Mouse (Mus musculus): ENCODE measurements around the gene Ctbs.

Ctbs gene

GRCm38 (mm10) chr3:146449745-146450250 is at the start of gene Ctbs:
TSS of gene Ctbs (plus strand) at chr3:146449795.
- no peak for DNase-seq (ENCODE audit: low read depth, low spot score)

DNA sequence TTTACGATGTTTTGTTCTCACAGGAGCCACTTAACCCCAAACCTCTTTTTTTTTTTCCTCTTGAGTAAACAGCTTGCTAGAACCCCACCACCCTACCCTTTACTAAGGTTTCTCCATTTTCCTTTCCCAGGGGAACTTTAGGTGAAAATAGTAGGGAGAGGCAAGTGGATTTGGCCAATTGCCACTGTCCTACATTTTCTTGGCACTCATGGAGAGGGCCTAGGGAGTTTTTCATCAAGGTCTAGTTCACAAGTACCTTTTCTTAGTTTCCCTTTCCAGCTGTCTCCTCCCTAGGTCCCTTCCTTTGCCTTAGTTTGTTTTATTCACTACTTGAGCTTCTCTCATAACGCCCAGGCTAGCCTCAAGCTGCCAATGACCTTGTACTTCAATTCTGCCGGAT is 45.8 kb upstream of the Ctbs start:
- DNase-seq (ENCODE audit: low read depth, low spot score): no peak

GRCm38 (mm10) chr3:146404311-146405201 is 45.0 kb upstream of the Ctbs start, which contains the start of gene Ssx2ip:
TSS of gene Ssx2ip (plus strand) at chr3:146404642.
- DNase-seq (ENCODE audit: low read depth, low spot score): peak; percentile 95

DNA sequence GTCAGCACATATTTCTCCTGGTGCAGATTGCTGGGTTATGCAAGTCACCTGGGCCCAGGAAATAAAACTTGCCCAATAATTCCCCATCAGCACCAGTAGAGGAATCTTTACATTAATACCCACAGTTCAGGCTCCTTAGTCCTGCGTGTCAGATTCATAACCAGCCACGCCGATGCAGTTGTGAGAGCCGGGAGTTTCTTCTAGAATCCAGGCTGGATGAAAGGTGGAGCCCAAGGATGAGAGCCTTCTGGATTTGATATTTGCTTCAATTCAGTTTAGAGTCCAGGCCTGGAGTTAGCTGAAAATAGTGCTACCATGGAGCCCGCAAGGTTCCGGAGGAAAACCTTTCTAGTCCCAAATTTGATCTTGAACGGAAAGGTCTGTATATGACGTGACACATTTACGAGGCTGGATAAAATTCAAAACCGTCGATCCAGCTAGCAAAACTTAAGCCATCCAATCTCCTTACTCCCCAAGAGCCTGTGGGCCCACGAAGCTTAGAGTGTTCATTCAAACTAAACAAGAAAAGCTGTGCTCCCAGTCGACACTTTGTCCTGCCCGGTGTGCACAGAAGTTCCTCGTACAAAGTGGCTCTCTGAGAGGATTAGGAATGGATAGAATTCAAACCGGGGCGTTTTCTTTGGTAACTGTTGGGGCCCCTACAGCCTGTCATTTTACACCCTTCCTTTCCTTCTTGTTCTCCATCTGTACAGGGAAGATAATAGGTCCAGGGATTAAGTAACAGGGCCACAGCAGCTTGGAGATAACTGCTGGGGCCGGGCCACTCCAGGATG is 44.2 kb upstream of the Ctbs start:
- no peak for DNase-seq (ENCODE audit: low read depth, low spot score)

GRCm38 (mm10) chr3:146406007-146406341 is 43.6 kb upstream of the Ctbs start:
- no peak for DNase-seq (ENCODE audit: low read depth, low spot score)

GRCm38 (mm10) chr3:146407086-146407721 is 42.4 kb upstream of the Ctbs start:
- no peak for DNase-seq (ENCODE audit: low read depth, low spot score)

GRCm38 (mm10) chr3:146410114-146410513 is 39.5 kb upstream of the Ctbs start:
- no peak for DNase-seq (ENCODE audit: low read depth, low spot score)

DNA sequence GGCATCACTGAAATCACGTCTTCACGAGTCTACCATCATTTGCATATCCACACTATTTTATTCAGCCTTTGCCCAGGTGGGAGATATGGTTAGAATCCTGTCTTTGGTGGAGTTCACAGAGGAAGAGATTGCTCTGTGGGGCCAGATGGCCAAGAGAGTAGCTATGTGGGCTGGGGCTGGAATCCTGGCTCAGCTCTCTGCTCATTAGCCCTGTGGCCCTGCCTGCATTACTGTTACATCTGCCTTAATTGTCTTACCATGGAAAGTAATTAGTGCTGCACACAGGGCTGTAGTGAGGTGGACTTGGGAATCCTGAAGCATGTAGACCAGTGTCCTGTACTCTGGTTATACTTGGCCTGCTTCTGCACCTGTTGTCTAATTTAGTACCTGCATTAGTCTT is 37.6 kb upstream of the Ctbs start:
- DNase-seq (ENCODE audit: low read depth, low spot score): no peak

DNA sequence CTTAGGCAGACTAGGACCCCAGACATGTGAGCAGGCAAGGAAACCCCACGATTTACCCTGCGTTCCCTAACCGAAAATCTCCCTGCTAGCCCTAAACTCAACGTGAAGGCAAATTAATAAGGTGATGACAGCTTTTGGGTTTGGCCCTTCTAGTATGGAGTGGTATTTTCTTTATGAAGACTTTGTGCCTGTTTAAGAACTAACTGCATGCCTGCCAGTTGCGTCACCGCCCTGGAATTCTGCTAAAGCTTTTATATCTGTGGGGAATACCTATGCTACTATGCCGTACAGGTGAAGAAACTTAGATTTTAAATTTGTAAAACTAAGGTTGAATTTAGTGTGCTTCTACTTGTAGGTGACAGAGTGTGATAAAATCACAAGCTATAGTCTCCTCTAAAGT is 37.1 kb upstream of the Ctbs start:
- no peak for DNase-seq (ENCODE audit: low read depth, low spot score)

- no peak for DNase-seq (ENCODE audit: low read depth, low spot score)
Observed at GRCm38 (mm10) chr3:146413016-146413415, 36.6 kb upstream of the Ctbs start.

DNA sequence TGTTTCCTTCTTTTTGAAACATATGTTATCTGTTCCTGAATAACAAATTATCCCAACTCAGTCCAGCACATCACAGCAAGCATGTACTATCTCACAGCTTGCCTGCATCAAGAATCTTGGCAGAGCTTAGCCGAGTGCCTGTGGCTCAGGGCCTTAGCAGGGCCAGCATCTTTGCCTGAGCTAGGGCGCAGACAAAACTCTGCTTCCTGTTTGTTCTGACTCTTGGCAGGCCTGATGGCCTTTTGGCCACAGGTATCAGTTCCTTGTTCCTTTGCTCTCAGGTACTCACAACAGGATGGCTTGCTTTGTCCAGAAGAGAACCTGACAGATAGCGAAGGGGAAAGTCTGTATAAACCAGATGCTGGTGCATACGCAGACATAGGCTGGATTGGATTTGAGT is 35.6 kb upstream of the Ctbs start:
- DNase-seq (ENCODE audit: low read depth, low spot score): no peak

GRCm38 (mm10) chr3:146414555-146414954 is 35.0 kb upstream of the Ctbs start:
- DNase-seq (ENCODE audit: low read depth, low spot score): no peak

DNA sequence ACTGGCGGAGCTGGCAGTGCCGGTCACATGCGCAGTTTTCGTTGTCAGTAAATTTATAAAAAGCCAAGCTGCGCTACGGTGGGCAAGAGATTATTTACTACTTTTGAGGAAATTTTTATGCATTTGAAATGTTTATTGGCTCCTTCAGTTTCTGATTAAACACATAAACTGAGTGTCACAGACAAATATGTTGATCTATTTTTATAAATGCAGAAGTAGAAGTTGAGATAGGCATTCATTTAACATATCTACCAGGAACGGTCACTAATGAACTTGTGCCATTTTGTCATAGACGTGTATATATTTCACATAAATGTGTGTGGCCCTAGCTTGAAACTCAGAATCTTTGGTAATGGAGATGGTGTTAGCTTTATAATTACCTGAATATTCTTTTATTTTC is 31.7 kb upstream of the Ctbs start:
- DNase-seq (ENCODE audit: low read depth, low spot score): no peak

- no peak for DNase-seq (ENCODE audit: low read depth, low spot score)
Observed at GRCm38 (mm10) chr3:146418901-146419300, 30.7 kb upstream of the Ctbs start.

DNA sequence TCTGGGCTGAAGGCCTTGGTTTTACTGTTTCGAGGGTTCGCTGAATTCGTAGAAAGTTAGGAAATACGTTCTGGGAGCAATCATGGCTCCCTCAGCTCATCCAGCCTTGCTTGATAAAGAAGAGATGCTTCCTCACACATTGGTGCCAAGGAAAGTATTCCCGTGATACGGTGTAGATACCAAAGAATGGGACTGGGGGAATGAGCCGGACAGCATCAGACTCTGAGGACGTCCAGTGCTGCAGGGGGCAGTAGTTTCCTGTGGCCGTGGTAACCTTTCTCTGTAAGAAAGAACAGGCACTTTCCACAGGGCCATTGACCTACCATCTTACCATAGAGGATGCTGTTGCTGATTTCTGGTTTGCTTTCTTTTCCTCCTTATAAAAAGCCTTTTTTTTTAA is 30.1 kb upstream of the Ctbs start:
- no peak for DNase-seq (ENCODE audit: low read depth, low spot score)

GRCm38 (mm10) chr3:146419992-146420537 is 29.5 kb upstream of the Ctbs start:
- DNase-seq (ENCODE audit: low read depth, low spot score): no peak

- DNase-seq (ENCODE audit: low read depth, low spot score): peak; percentile 18
Observed at GRCm38 (mm10) chr3:146421787-146422186, 27.8 kb upstream of the Ctbs start.

GRCm38 (mm10) chr3:146423710-146424109 is 25.9 kb upstream of the Ctbs start:
- DNase-seq (ENCODE audit: low read depth, low spot score): peak; percentile 33

DNA sequence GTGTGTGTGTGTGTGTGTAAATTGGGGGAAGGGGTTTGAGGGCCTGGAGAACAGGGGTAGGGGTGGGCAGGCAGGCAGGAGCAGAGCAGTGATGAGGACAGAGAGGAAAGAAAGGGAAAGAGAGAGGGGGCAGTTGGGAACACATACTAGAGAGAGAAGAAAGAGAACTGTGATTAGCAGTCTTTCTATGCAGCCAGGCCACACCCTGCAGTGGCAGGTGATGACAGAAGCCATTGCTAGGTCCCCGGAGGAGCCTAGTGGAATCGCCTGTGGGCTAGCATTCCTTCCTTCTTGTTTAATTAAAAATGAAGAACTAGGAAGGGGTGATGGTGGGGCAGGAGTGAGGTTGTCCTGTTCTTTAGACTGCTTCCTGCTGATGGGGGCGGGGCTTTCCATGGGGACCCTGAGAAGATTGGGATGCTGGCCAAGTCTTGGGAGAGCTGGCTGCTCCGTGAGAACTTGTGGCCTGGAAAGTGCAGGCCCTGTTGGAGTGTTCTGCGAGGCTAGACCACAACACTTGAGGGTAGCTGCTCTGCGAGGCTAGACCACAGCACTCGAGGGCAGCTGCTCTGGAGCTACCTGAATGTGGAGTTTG is 25.2 kb upstream of the Ctbs start:
- no peak for DNase-seq (ENCODE audit: low read depth, low spot score)

DNA sequence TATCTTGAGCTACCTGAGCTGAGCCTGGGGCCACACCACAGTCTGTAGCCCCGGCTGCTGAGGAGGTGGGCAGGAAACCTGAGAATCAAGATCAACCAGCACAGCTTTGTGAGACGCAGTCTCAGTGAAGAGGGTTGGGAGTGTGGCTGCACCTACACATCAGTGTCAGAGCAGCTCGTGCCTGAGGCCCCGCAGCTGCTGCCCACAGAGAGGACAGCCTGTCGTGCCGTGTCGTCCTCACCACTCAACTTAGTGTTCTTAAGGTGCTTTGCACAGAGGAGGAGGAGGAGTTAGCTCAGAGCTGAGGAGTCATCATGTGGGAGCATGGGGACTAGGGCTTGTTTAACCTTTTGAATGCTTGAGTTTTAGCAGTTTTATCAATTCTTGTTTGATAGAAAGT is 23.7 kb upstream of the Ctbs start:
- no peak for DNase-seq (ENCODE audit: low read depth, low spot score)

GRCm38 (mm10) chr3:146426489-146426888 is 23.1 kb upstream of the Ctbs start:
- DNase-seq (ENCODE audit: low read depth, low spot score): no peak
